ENCODE assay signal across 30 mouse cellular contexts in the genomic region with DNA sequence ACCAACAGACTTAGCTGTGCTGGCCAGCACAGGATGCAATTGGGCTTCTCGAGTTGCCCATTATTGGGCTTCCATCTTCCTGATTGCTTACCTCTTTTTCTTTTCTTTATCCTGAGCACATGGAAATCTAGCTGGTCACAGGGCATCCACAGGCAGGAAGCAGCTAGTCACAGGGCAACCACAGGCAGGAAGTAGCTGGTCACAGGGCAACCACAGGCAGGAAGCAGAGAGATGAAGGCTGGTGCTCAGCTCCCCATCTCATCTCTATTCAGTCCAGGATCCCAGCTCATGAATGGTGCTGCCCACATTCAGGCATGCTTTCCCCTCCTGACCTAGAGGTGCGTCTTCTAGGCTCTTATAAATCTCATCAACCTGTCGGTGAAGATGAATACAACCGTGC.
A peak's percentile ranks its signal among the peaks of the same experiment; 100 is the strongest.
DNase-seq lines count a peak whose midpoint lies in the region; ATAC-seq and TF ChIP-seq lines count a peak whose summit lies in the region.
"Had no signal": no experiment of that assay in that cellular context is flagged by ENCODE, and none has a peak within 500 bp of the region (broad histone marks: within the 10 kb centered on the region; RNA-seq: fewer than 3 reads in every experiment).

No protein-coding gene starts in this region.

- peak overlapping the region; percentile 8 for H3K4me3 ChIP-seq in megakaryocyte, embryonic 14.5 days (replicated peaks)
- H3K4me3 ChIP-seq in gastrocnemius, adult 2 months, result no peak overlapping the region
- H3K4me3 ChIP-seq: embryonic facial prominence, embryonic 10.5 days; embryonic facial prominence, embryonic 13.5 days; erythroblast, embryonic 14.5 days; forebrain, embryonic 13.5 days; heart, adult 2 months; heart, embryonic 10.5 days; heart, embryonic 13.5 days; hindbrain, embryonic 12.5 days; hindbrain, embryonic 15.5 days; intestine, embryonic 15.5 days had no signal

- TF ChIP-seq CTCF in gastrocnemius, adult 2 months (IDR thresholded peaks at IDR 0.05), result no peak

- H3K4me1 ChIP-seq in megakaryocyte, embryonic 14.5 days, result peaks cover 10% of the 10 kb centered on the region
- H3K4me1 ChIP-seq: forebrain, embryonic 13.5 days had no signal

- peak; percentile 20 for DNase-seq in CD4-positive helper T cell, adult 2 months (ENCODE audit: low read depth, low spot score)
- DNase-seq in induced T-regulatory cell, adult 2 months (ENCODE audit: low read depth), result peak; percentile 28
- no peak for DNase-seq in cerebellum, adult 9-10 months
- DNase-seq in left cerebral cortex, postnatal 10 days (ENCODE audit: extremely low spot score in 1 of 2, low spot score in 2 of 2), result no peak
- DNase-seq in gastrocnemius, adult 2 months, result no peak
- DNase-seq: adrenal gland, adult 2 months; adrenal gland, postnatal 14 days; cerebellum, adult 11-12 months; cerebellum, adult 8-10 months; cerebellum, postnatal 14 days; gastrocnemius, postnatal 14 days; heart, adult 2 months; heart, postnatal 14 days; heart, postnatal 4 days; kidney, adult 11 months had no signal

- peaks cover 44% of the 10 kb centered on the region for H3K27me3 ChIP-seq in megakaryocyte, embryonic 14.5 days (replicated peaks)
- H3K27me3 ChIP-seq: embryonic facial prominence, embryonic 13.5 days; forebrain, embryonic 13.5 days; hindbrain, embryonic 12.5 days; hindbrain, embryonic 15.5 days; intestine, embryonic 15.5 days had no signal

- ATAC-seq in megakaryocyte, adult 5-6 weeks (ENCODE audit: poor library complexity, severe bottlenecking), result no peak
- peak; percentile 89 for ATAC-seq in common myeloid progenitor, adult 5-6 weeks (replicated peaks; ENCODE audit: low read depth, poor library complexity, severe bottlenecking)
- ATAC-seq: forebrain, embryonic 13.5 days; forebrain, embryonic 16.5 days; intestine, embryonic 15.5 days; Patski had no signal

- H3K27ac ChIP-seq in gastrocnemius, adult 2 months, result no peak overlapping the region
- H3K27ac ChIP-seq: embryonic facial prominence, embryonic 10.5 days; embryonic facial prominence, embryonic 13.5 days; forebrain, embryonic 13.5 days; heart, adult 2 months; heart, embryonic 10.5 days; heart, embryonic 13.5 days; hindbrain, embryonic 12.5 days; hindbrain, embryonic 15.5 days; intestine, embryonic 15.5 days had no signal

- peaks cover 31% of the 10 kb centered on the region for H3K9me3 ChIP-seq in megakaryocyte, embryonic 14.5 days
- H3K9me3 ChIP-seq: embryonic facial prominence, embryonic 10.5 days; embryonic facial prominence, embryonic 13.5 days; forebrain, embryonic 13.5 days; heart, embryonic 10.5 days; heart, embryonic 13.5 days; hindbrain, embryonic 12.5 days; hindbrain, embryonic 15.5 days; intestine, embryonic 15.5 days had no signal

- intact Hi-C loops in left cerebral cortex, postnatal 10 days (cut with DNase I), result no loop called here
- intact Hi-C loops in gastrocnemius, adult 2 months (cut with DNase I), result no loop called here

- H3K36me3 ChIP-seq in megakaryocyte, embryonic 14.5 days (replicated peaks; ENCODE audit: low read length), result no peaks in the 10 kb centered on the region
- H3K36me3 ChIP-seq: embryonic facial prominence, embryonic 10.5 days; embryonic facial prominence, embryonic 13.5 days; G1E; heart, embryonic 10.5 days; heart, embryonic 13.5 days; hindbrain, embryonic 12.5 days; hindbrain, embryonic 15.5 days; intestine, embryonic 15.5 days had no signal

Comparison
In these comparisons a context has a peak if more than half of its experiments do, and no peak if none do; other contexts are left out.
1. DNase-seq: peak in CD4-positive helper T cell, adult 2 months (single experiment) and induced T-regulatory cell, adult 2 months (single experiment); none in cerebellum, adult 9-10 months (single experiment), left cerebral cortex, postnatal 10 days (0 of 2) and gastrocnemius, adult 2 months (single experiment).